Mouse (Mus musculus): ENCODE data around the gene Rsl1.
"Not testable (repeated sequence)": the region's sequence is repeated elsewhere in the genome, so short reads cannot be mapped to it uniquely, and the experiment has no call there.

The Rsl1 gene

DNA sequence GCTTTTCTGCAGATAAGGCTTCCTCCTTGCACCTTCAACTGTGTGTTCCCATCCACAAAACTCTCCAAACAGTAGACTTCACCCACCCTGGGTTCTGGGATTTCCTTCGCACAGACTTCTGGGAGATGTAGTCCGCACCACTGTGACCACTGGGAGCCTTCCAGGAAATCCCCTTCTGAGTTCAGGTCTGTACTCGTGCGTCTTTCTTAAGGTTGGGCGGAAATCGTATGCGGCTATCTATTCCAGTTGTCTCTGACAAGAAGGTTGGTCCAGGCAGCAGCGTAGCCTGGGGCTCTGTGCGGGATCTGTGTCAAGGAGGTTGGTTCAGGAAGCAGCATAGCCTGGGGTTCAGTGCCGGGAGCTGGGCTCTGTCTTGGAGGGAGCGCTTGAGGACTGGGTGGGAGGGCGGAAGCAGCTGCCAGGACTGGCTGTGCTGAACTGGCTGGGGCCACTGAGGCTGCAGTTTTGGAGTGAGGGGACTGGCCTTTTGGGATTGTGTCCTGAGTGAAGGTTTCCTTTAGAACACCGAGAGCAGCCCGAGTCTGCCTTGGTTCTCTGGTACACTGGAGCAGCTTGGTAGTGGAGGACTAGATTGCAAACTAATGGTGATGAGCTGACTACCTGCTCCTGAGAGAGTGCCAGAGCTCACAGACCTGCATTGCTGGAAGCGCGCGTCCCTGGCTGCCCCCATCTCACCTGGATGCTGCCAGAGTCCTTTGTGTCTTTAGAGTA is at the start of gene Rsl1:
TSS of gene Rsl1 (plus strand) at position 192 of the 732 bp plus-strand sequence.
- DNase-seq (ENCODE audit: low spot score), result peak; percentile 61

DNA sequence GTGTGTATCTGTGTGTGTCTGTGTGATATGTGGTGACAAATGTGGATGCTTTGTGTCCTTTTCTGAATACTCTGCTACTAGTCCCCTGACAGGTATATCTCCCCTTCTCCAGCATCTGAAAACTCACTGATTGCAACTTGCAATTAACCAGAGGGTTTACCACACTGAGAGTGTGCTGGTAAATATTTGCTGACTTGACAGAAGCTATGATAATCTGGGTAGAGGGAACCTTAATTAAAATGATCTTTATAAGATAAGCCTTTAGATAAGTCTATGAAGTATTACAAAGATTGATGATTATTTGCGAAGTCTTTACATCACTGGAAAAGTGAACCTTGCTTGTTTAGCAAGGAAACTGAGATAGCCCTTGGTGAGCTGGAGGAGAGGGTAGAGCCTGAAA is 48.5 kb upstream of the Rsl1 start:
- DNase-seq (ENCODE audit: low spot score), result no peak

DNA sequence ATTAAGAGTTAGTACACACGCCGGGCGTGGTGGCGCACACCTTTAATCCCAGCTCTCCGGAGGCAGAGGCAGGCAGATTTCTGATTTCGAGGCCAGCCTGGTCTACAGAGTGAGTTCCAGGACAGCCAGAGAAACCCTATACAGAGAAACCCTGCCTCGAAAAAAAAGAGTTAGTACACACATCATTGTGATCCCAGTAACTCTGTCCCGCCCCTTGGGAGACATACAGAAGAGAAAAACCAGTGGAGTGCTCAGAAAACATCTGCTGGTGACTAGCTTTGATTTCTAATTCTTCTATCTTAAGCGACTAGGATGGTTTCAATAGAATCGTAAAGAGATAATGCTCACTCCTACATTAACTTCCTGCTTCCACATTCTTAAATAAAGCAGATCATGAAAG is 45.5 kb upstream of the Rsl1 start:
- not testable (repeated sequence) for DNase-seq (ENCODE audit: low spot score)

DNA sequence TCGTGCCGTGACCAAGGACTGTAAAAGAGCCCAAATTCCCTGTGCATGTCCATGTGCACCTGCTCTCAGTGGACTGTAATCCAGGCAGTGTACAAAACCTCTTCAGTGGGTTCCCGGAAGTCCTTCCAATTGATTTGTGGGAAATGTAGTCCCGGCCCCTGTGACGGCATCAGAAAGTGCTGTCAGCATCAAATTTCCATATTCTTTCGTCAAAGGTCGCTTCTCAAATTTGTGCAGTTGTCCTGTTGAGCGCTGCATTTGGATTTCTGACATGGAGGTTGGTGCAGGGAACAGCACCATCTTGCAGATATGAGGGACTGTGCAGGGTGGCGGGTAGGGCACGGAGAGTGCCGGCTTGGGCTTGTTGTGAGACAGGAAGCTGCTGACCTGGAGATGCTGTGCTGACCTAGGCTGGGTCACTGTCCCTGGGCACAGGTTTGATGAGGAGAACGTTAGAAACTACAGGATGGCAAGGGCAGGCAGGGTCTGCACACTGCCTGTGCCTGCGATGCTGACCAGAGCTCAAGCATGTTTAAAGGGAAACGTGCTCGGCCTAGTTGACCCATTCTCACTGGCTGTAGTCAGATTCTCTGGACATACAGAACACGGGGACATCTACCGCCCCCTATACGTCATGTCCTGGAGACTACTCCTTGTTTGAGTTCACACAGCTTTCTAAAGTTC is 44.8 kb upstream of the Rsl1 start:
- peak; percentile 85 for DNase-seq (ENCODE audit: low spot score)

DNA sequence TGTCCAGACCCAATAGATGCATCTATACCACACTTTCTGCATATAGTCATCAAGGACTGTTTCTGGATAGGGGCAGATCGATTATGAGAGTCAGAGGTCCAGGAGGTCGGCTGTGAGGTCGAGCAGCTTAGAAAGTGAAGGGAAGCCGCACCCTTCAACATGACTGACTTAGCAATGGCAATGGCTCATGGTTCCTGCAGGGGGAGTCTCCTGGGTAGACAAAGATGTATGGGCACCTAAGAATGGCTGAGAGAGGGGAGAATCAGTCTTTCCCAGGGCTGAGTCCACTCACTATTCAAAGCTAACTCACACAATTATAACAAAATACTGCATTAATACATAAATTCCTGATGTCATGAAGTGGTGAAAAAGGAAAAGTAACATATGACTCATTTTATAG is 6.9 kb upstream of the Rsl1 start:
- DNase-seq (ENCODE audit: low spot score), result not testable (repeated sequence)

DNA sequence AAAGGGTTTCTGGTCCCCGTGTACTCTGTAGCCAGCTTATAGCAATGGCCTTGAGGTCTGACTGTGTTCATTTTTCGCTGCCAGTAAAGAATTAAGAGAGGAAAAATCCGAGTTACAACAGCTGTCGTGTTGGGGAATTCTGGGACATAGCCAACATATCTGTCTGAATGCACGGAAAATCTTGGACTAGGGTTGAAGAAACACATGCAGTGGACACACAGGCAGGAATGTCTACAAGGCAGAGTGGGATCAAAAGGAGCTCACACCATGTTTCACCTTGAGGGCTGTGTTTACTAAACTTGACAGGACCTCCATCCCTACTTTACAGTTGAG is 707 bp downstream of the Rsl1 start:
- DNase-seq (ENCODE audit: low spot score), result no peak

DNA sequence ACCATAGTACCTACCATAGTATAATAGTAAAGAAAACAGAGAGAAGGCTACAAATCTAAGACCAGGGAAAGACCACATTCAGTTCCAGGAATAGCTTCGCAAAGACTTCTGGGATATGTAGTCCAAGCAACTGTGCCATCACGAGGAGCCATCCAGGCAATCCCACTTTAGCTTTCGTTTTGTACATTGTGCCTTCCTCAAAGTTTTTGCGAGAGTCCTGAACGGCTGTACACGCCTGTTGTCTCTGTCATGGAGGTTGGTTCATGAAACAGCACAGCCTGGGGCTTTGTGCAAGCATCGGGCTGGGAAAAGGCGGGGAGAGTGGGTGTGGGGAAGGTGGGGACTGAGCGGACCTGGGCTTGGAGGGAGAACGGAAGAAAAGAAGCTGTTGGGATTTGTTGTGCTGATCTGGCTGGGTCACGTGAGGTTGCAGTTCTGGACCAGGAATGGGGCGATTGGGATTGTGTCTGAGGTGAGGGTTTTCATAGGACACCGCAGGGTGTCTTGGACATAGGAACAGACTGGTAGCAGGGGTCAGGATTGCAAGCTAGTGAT is 21.4 kb downstream of the Rsl1 start, which contains the start of gene Zfp455:
TSS of gene Zfp455 (plus strand) at position 167 of the 555 bp plus-strand sequence.
- peak; percentile 75 for DNase-seq (ENCODE audit: low spot score)

DNA sequence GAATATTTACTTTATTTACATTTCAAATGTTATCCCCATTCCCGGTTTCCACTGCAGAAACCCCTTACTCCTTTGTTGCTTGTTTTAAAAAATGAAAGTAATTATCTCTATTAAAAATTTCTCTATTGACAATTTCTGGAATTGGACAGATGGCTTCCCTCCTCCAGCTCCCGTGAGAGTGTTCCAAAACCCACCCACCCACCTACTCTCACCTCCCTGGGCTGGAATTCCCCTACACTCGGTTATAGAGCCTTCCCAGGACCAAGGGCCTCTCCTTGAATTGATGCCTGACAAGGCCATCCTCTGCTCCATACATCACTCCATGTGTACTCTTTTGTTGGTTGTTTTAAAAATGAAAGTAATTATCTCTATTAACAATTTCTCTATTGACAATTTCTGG is 28.7 kb downstream of the Rsl1 start:
- peak; percentile 11 for DNase-seq (ENCODE audit: low spot score)

DNA sequence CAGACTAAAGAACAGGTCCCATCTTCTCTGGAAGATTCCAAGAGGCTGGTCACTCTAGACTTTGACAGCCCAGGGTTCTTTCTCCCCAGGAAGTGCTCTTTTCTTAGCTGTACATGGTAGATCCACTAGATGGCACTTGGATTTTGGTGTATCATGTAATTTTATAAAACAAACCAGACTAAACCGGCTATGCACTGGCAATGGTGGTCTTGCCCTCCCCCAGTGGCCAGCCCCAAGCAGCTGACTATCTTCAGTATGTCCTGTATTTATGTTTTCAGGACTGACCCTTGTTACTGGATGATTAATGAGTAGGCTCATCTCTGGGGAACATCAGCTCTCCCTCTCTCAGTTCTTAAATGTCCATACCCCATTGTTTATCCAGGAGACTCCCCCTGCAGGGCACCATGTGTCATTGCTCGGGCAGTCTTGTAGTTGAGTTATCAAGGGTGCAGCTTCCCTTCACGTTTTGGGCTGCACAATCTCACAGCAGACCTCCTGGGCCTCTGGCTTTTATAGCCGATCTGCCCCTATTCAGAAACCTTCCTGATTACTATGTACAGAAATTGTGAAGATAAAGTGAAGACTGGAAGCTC is 41.1 kb downstream of the Rsl1 start:
- DNase-seq (ENCODE audit: low spot score), result no peak

Measured in layer of hippocampus, adult 9-10 months (tissue).